Mouse (Mus musculus): ENCODE measurements around the gene Sdhd.

DNA sequence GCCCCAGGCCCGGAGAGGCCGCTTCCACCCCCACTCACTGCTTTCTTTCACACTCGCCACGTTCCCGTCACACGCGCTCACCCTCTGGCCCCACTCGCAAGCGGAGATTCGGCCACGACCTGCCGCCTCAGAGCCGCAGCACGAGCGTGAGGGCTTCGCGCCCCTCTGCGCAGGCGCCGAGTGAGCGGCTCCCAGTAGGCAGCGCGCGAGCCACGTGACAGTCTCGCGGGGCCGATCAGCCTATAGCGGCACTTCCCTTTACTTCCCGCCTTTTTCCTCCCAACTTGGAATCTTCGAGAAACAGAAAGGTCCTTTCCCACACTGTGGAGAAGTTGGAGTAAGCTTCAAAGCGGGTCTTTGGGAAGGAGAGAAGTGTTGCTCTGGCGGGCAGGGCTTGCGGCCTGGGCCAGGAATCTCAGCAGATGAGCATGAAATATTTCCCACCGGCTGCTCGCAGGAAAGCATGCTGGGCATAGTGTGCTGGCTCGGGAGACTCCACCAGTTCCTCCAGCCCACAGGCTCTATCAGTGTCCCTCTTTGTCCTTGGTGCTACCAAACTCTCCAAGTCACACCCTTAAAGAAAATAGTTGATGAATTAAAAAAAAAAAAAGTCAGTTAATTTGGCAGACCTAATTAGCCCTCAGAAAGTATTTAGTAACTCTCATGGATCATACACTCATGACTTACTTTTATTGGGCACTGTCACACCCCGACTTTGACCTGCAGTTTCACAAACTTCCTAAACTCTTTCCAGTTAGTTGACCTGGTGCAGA is 42.3 kb downstream of the Sdhd start, which contains the start of gene Tex12:
- no peak for TF ChIP-seq POLR2A (IDR thresholded peaks at IDR 0.05; ENCODE audit: control insufficient read depth, extremely low read depth, insufficient read depth, low read length, poor library complexity)
- TF ChIP-seq CTCF (IDR thresholded peaks at IDR 0.05; ENCODE audit: borderline replicate concordance, control insufficient read depth, extremely low read depth, insufficient read depth, low read length, poor library complexity): no peak
